Comparison of ENCODE assay signal across 26 mouse cellular contexts in genomic region chr15:40436688-40437087, GRCm38 (mm10).
DNase-seq lines count a peak whose midpoint lies in the region; ATAC-seq and TF ChIP-seq lines count a peak whose summit lies in the region.
"Had no signal": no experiment of that assay in that cellular context is flagged by ENCODE, and none has a peak within 500 bp of the region (broad histone marks: within the 10 kb centered on the region; RNA-seq: fewer than 3 reads in every experiment).

No protein-coding gene starts in this region.

- 48% methylated on average over 3 of the region's 3 CpGs for WGBS in embryonic facial prominence, embryonic 14.5 days
- WGBS in embryonic facial prominence, embryonic 10.5 days: 62% methylated on average over 3 of the region's 3 CpGs
- 42% methylated on average over 3 of the region's 3 CpGs for WGBS in liver, adult 2 months
- WGBS in hindbrain, embryonic 16.5 days: 24% methylated on average over 3 of the region's 3 CpGs
- 21% methylated on average over 3 of the region's 3 CpGs for WGBS in midbrain, embryonic 15.5 days

- no peak for ATAC-seq in embryonic facial prominence, embryonic 14.5 days (ENCODE audit: low read depth)
- peak; percentile 71; the same call in 1 of the 2 replicates for ATAC-seq in hindbrain, embryonic 16.5 days
- ATAC-seq in midbrain, embryonic 15.5 days (replicated peaks): peak; percentile 88
- ATAC-seq: forebrain, embryonic 16.5 days had no signal

- TF ChIP-seq CTCF in liver, adult 2 months (IDR thresholded peaks at IDR 0.05; ENCODE audit: low read depth, low read length): no peak

- H3K36me3 ChIP-seq in embryonic facial prominence, embryonic 14.5 days (ENCODE audit: control insufficient read depth, insufficient read depth, low read length): no peaks in the 10 kb centered on the region
- H3K36me3 ChIP-seq in embryonic facial prominence, embryonic 10.5 days (replicated peaks): no peaks in the 10 kb centered on the region
- H3K36me3 ChIP-seq in liver, adult 2 months (ENCODE audit: control insufficient read depth, insufficient read depth, low read length): no peaks in the 10 kb centered on the region
- H3K36me3 ChIP-seq in hindbrain, embryonic 16.5 days (ENCODE audit: control insufficient read depth, insufficient read depth, low read length): no peaks in the 10 kb centered on the region
- no peaks in the 10 kb centered on the region for H3K36me3 ChIP-seq in midbrain, embryonic 15.5 days (replicated peaks)
- H3K36me3 ChIP-seq: embryonic facial prominence, embryonic 13.5 days; heart, embryonic 13.5 days; kidney, embryonic 15.5 days; liver, embryonic 15.5 days; lung, embryonic 15.5 days had no signal

- H3K9ac ChIP-seq in embryonic facial prominence, embryonic 14.5 days (ENCODE audit: low read depth, low read length): no peak overlapping the region
- no peak overlapping the region for H3K9ac ChIP-seq in liver, adult 2 months (ENCODE audit: low read depth, low read length)
- H3K9ac ChIP-seq in hindbrain, embryonic 16.5 days (ENCODE audit: low read depth, low read length): no peak overlapping the region
- H3K9ac ChIP-seq in midbrain, embryonic 15.5 days: no peak overlapping the region
- H3K9ac ChIP-seq: embryonic facial prominence, embryonic 13.5 days; heart, embryonic 13.5 days; kidney, embryonic 15.5 days; liver, embryonic 15.5 days; lung, embryonic 15.5 days had no signal

- H3K4me3 ChIP-seq in embryonic facial prominence, embryonic 14.5 days (ENCODE audit: low read depth, low read length): no peak overlapping the region
- H3K4me3 ChIP-seq in embryonic facial prominence, embryonic 10.5 days: no peak overlapping the region
- H3K4me3 ChIP-seq in liver, adult 2 months (ENCODE audit: insufficient read depth, low read depth, low read length): no peak overlapping the region
- no peak overlapping the region for H3K4me3 ChIP-seq in hindbrain, embryonic 16.5 days (ENCODE audit: low read length)
- no peak overlapping the region for H3K4me3 ChIP-seq in midbrain, embryonic 15.5 days
- H3K4me3 ChIP-seq: embryonic facial prominence, embryonic 13.5 days; heart, adult 2 months; heart, embryonic 13.5 days; kidney, embryonic 15.5 days; liver, embryonic 15.5 days; lung, embryonic 15.5 days; megakaryocyte, embryonic 14.5 days; myocyte had no signal

- H3K9me3 ChIP-seq in embryonic facial prominence, embryonic 14.5 days (ENCODE audit: control insufficient read depth, low read length): no peaks in the 10 kb centered on the region
- no peaks in the 10 kb centered on the region for H3K9me3 ChIP-seq in embryonic facial prominence, embryonic 10.5 days
- no peaks in the 10 kb centered on the region for H3K9me3 ChIP-seq in hindbrain, embryonic 16.5 days (ENCODE audit: control insufficient read depth, low read length)
- H3K9me3 ChIP-seq in midbrain, embryonic 15.5 days: no peaks in the 10 kb centered on the region
- H3K9me3 ChIP-seq: embryonic facial prominence, embryonic 13.5 days; heart, embryonic 13.5 days; kidney, embryonic 15.5 days; liver, embryonic 15.5 days; lung, embryonic 15.5 days; megakaryocyte, embryonic 14.5 days had no signal

- H3K27ac ChIP-seq in embryonic facial prominence, embryonic 14.5 days (replicated peaks; ENCODE audit: low read depth, low read length): no peak overlapping the region
- H3K27ac ChIP-seq in embryonic facial prominence, embryonic 10.5 days (replicated peaks): no peak overlapping the region
- no peak overlapping the region for H3K27ac ChIP-seq in liver, adult 2 months (replicated peaks; ENCODE audit: insufficient read depth, low read depth, low read length)
- H3K27ac ChIP-seq in hindbrain, embryonic 16.5 days (ENCODE audit: low read depth, low read length): no peak overlapping the region
- H3K27ac ChIP-seq in midbrain, embryonic 15.5 days: no peak overlapping the region
- H3K27ac ChIP-seq: embryonic facial prominence, embryonic 13.5 days; heart, adult 2 months; heart, embryonic 13.5 days; kidney, embryonic 15.5 days; liver, embryonic 15.5 days; lung, embryonic 15.5 days had no signal

- H3K79me2 ChIP-seq in liver, adult 2 months (ENCODE audit: control insufficient read depth, insufficient read depth, low read length): no peaks in the 10 kb centered on the region

- peak; percentile 23 for DNase-seq in embryonic facial prominence, embryonic 14.5 days (ENCODE audit: low spot score)
- DNase-seq in embryonic facial prominence, embryonic 10.5 days (ENCODE audit: low spot score): no peak
- peak; percentile 70 for DNase-seq in liver, adult 2 months (ENCODE audit: extremely low read depth, low read depth, low spot score)
- DNase-seq in liver: no peak
- DNase-seq in gastrocnemius, adult 18-20 months (ENCODE audit: low spot score): no peak
- no peak for DNase-seq in gastrocnemius, postnatal 25 days
- DNase-seq: adrenal gland, postnatal 10 days; cerebellum, adult 9-10 months; gastrocnemius, postnatal 36 days; heart, adult 2 months; heart, postnatal 14 days; kidney, adult 11 months; kidney, postnatal 4 days; lung, postnatal 36 days; right cerebral cortex, postnatal 25 days; spleen, adult 18-20 months had no signal

- no peaks in the 10 kb centered on the region for H3K27me3 ChIP-seq in embryonic facial prominence, embryonic 14.5 days (replicated peaks; ENCODE audit: control insufficient read depth, insufficient read depth, low read length)
- no peaks in the 10 kb centered on the region for H3K27me3 ChIP-seq in embryonic facial prominence, embryonic 10.5 days (replicated peaks; ENCODE audit: low read depth, poor library complexity, severe bottlenecking)
- H3K27me3 ChIP-seq in liver, adult 2 months (ENCODE audit: control insufficient read depth, insufficient read depth, low read length): no peaks in the 10 kb centered on the region
- no peaks in the 10 kb centered on the region for H3K27me3 ChIP-seq in hindbrain, embryonic 16.5 days (replicated peaks; ENCODE audit: control insufficient read depth, insufficient read depth, low read length)
- H3K27me3 ChIP-seq in midbrain, embryonic 15.5 days (replicated peaks): no peaks in the 10 kb centered on the region
- H3K27me3 ChIP-seq: embryonic facial prominence, embryonic 13.5 days; heart, embryonic 13.5 days; kidney, embryonic 15.5 days; liver, embryonic 15.5 days; lung, embryonic 15.5 days; megakaryocyte, embryonic 14.5 days had no signal

- H3K4me1 ChIP-seq in embryonic facial prominence, embryonic 14.5 days (ENCODE audit: control insufficient read depth, insufficient read depth, low read length): no peaks in the 10 kb centered on the region
- no peaks in the 10 kb centered on the region for H3K4me1 ChIP-seq in embryonic facial prominence, embryonic 10.5 days
- H3K4me1 ChIP-seq in liver, adult 2 months (ENCODE audit: control insufficient read depth, insufficient read depth, low read length): peaks cover 7% of the 10 kb centered on the region
- peaks cover 2% of the 10 kb centered on the region; the same call in 1 of the 2 replicates for H3K4me1 ChIP-seq in hindbrain, embryonic 16.5 days (ENCODE audit: control insufficient read depth, insufficient read depth, low read depth, low read length)
- peaks cover 5% of the 10 kb centered on the region for H3K4me1 ChIP-seq in midbrain, embryonic 15.5 days
- H3K4me1 ChIP-seq: embryonic facial prominence, embryonic 13.5 days; heart, embryonic 13.5 days; kidney, embryonic 15.5 days; liver, embryonic 15.5 days; lung, embryonic 15.5 days; megakaryocyte, embryonic 14.5 days had no signal

- no peak overlapping the region for H3K4me2 ChIP-seq in embryonic facial prominence, embryonic 14.5 days (ENCODE audit: low read depth, low read length)
- no peak overlapping the region for H3K4me2 ChIP-seq in hindbrain, embryonic 16.5 days (ENCODE audit: low read length)
- no peak overlapping the region for H3K4me2 ChIP-seq in midbrain, embryonic 15.5 days
- H3K4me2 ChIP-seq: embryonic facial prominence, embryonic 13.5 days; heart, embryonic 13.5 days; kidney, embryonic 15.5 days; liver, embryonic 15.5 days; lung, embryonic 15.5 days had no signal

- TF ChIP-seq POLR2A in liver, adult 2 months (IDR thresholded peaks at IDR 0.05; ENCODE audit: extremely low read depth, insufficient read depth, low read length): no peak

Comparison
In these comparisons a context has a peak if more than half of its experiments do, and no peak if none do; other contexts are left out.
1. DNase-seq: peak in embryonic facial prominence, embryonic 14.5 days (single experiment) and liver, adult 2 months (single experiment); none in embryonic facial prominence, embryonic 10.5 days (single experiment), liver (single experiment), gastrocnemius, adult 18-20 months (single experiment) and gastrocnemius, postnatal 25 days (single experiment).